Mouse (Mus musculus): ENCODE results near the gene Nlgn1. TPM values are rescaled to one million over a fixed set of nuclear protein-coding genes. Genes with fewer than 3 reads are reported as not detected.

The Nlgn1 gene
- polyA plus RNA-seq, 2 experiments: 2.6 to 3.5 TPM

DNA sequence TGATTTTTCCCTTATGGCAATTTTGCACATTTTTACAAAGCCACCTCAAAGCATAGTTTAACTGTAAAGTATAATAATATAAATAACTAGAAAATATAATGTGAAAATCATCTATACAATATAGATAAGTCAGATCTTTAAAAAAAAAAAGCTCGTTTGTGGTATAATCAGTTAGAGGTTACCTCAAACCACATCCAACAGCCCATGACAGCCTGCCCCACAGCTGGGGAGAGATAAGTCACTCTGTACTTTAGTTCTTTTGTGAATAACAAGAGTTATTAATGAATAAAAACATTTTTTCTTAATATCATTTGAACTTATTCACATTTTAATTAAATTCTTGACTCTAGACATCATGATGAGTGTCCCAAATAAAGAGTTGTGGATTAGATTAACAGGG is 130.8 kb downstream of the Nlgn1 start:
- no peaks in the 10 kb centered on the region for H3K4me1 ChIP-seq (ENCODE audit: control insufficient read depth, insufficient read depth, low read length)
- no peaks in the 10 kb centered on the region for H3K9me3 ChIP-seq (ENCODE audit: control insufficient read depth, low read length)
- no peak for DNase-seq (ENCODE audit: low spot score)
- H3K27me3 ChIP-seq (ENCODE audit: control insufficient read depth, insufficient read depth, low read length): no peaks in the 10 kb centered on the region
- H3K27ac ChIP-seq (replicated peaks; ENCODE audit: low read depth, low read length): no peak overlapping the region
- H3K4me3 ChIP-seq (replicated peaks; ENCODE audit: low read length): no peak overlapping the region
- no peak for ATAC-seq (ENCODE audit: low FRiP score, low read depth)
- no peaks in the 10 kb centered on the region for H3K36me3 ChIP-seq (ENCODE audit: control insufficient read depth, insufficient read depth, low read length)
- TF ChIP-seq POLR2A (IDR thresholded peaks at IDR 0.05; ENCODE audit: borderline replicate concordance, extremely low read depth, insufficient read depth, insufficient read length): no peak
- H3K4me2 ChIP-seq (replicated peaks; ENCODE audit: low read depth, low read length, severe bottlenecking): no peak overlapping the region
- WGBS: 36% methylated on average over 1 of the region's 1 CpGs
- H3K9ac ChIP-seq (ENCODE audit: low read depth, low read length, severe bottlenecking): no peak overlapping the region

DNA sequence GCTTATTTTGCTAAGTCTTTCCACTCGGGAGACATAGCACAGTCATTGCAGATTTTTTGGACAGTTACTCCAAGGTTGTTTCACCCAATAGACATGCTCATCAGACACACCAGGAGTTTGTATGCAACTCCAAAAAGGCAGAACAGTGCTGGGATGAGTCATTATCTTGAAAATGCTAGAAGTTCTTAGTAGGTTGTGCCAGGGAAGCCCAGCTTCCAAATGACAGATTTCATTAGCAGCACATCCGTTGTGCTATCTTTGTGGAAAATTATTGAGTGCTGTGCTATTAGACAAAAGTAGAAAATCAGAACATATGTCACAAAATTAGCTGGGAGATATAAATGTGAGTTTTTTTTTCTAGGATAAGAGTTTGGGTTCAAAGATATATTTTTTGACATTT is 137.3 kb downstream of the Nlgn1 start:
- ATAC-seq (ENCODE audit: low FRiP score, low read depth) (no peak), DNase-seq (ENCODE audit: low spot score) (no peak)
- 73% methylated on average over 2 of the region's 2 CpGs for WGBS

DNA sequence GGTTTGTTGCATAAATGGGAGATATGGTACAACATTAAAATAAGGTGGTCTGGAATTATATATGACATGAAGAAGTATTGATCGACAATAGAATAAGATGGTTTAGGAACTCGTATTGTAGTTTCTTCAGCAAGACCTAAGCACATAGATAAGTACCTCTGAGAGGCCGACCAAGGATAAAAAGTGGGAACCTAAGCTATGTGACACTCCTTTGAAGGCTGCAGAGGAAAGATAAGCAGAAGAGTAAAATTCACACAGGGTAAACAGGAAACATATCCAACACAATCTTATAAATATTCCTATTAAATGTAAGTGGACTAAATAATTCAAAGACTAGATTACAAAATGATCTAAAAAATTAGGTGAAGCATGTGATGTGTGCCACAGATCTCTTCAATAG is 151.2 kb downstream of the Nlgn1 start:
- no peak overlapping the region for H3K27ac ChIP-seq (replicated peaks; ENCODE audit: low read depth, low read length)
- no peak for DNase-seq (ENCODE audit: low spot score)
- no peaks in the 10 kb centered on the region for H3K9me3 ChIP-seq (ENCODE audit: control insufficient read depth, low read length)
- H3K36me3 ChIP-seq (ENCODE audit: control insufficient read depth, insufficient read depth, low read length): no peaks in the 10 kb centered on the region
- WGBS: 89% methylated on average over 3 of the region's 3 CpGs
- no peaks in the 10 kb centered on the region for H3K27me3 ChIP-seq (ENCODE audit: control insufficient read depth, insufficient read depth, low read length)
- no peak overlapping the region for H3K4me2 ChIP-seq (replicated peaks; ENCODE audit: low read depth, low read length, severe bottlenecking)
- H3K9ac ChIP-seq (ENCODE audit: low read depth, low read length, severe bottlenecking): no peak overlapping the region
- no peaks in the 10 kb centered on the region for H3K4me1 ChIP-seq (ENCODE audit: control insufficient read depth, insufficient read depth, low read length)
- no peak for ATAC-seq (ENCODE audit: low FRiP score, low read depth)
- no peak for TF ChIP-seq POLR2A (IDR thresholded peaks at IDR 0.05; ENCODE audit: borderline replicate concordance, extremely low read depth, insufficient read depth, insufficient read length)
- no peak overlapping the region for H3K4me3 ChIP-seq (replicated peaks; ENCODE audit: low read length)

More for the DNA sequence above, 137.3 kb downstream of the Nlgn1 start:
- no peak for TF ChIP-seq POLR2A (IDR thresholded peaks at IDR 0.05; ENCODE audit: borderline replicate concordance, extremely low read depth, insufficient read depth, insufficient read length)
- Histone ChIP-seq H3K4me3 (replicated peaks; ENCODE audit: low read length) (no peak overlapping the region), H3K9ac (ENCODE audit: low read depth, low read length, severe bottlenecking) (no peak overlapping the region), H3K4me2 (replicated peaks; ENCODE audit: low read depth, low read length, severe bottlenecking) (no peak overlapping the region), H3K36me3 (ENCODE audit: control insufficient read depth, insufficient read depth, low read length) (no peaks in the 10 kb centered on the region), H3K9me3 (ENCODE audit: control insufficient read depth, low read length) (no peaks in the 10 kb centered on the region), H3K27ac (replicated peaks; ENCODE audit: low read depth, low read length) (no peak overlapping the region), H3K27me3 (ENCODE audit: control insufficient read depth, insufficient read depth, low read length) (no peaks in the 10 kb centered on the region), H3K4me1 (ENCODE audit: control insufficient read depth, insufficient read depth, low read length) (no peaks in the 10 kb centered on the region)

DNA sequence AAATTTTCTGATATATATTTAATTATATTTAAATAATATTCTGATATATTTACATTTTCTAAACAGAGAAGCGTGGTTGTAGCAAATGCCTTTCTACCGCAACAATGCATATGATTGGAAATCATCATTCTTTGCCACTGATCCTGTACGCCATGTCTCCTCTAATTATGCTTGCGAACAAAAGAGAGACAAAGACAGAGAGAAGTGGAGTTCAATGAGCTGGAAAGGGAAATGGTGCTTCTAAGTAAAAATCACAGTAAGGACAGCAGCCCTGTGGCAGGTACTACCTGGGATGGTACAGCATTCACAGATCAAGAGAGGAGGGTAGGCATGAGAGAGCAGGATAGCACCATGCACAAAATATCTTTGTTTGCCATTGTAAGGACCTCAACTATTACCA is 156.9 kb downstream of the Nlgn1 start:
- no peak for TF ChIP-seq POLR2A (IDR thresholded peaks at IDR 0.05; ENCODE audit: borderline replicate concordance, extremely low read depth, insufficient read depth, insufficient read length)
- 90% methylated on average over 4 of the region's 4 CpGs for WGBS
- Histone ChIP-seq H3K27ac (replicated peaks; ENCODE audit: low read depth, low read length) (no peak overlapping the region), H3K4me2 (replicated peaks; ENCODE audit: low read depth, low read length, severe bottlenecking) (no peak overlapping the region), H3K9ac (ENCODE audit: low read depth, low read length, severe bottlenecking) (no peak overlapping the region), H3K36me3 (ENCODE audit: control insufficient read depth, insufficient read depth, low read length) (no peaks in the 10 kb centered on the region), H3K9me3 (ENCODE audit: control insufficient read depth, low read length) (no peaks in the 10 kb centered on the region), H3K4me3 (replicated peaks; ENCODE audit: low read length) (no peak overlapping the region), H3K27me3 (ENCODE audit: control insufficient read depth, insufficient read depth, low read length) (no peaks in the 10 kb centered on the region), H3K4me1 (ENCODE audit: control insufficient read depth, insufficient read depth, low read length) (no peaks in the 10 kb centered on the region)
- ATAC-seq (ENCODE audit: low FRiP score, low read depth) (no peak), DNase-seq (ENCODE audit: low spot score) (no peak)

DNA sequence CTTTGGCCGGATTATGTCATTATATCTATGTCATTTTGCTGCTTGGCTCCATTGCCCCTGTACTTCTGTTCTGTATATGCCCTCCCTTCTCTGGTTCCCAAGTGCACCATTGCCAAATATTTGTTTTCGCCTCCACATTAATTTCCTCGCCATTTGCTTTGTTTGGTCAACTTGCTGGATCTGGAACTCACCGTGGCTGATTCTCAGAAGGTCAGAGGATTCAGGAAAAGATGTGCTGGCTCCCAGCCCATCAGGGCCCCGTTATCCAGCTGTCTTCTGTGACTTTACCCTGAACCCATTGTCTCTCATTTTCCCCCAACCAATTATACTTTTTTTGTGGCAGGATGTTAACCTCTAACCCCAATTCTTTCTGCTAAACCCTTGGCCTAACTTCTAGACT is 158.0 kb downstream of the Nlgn1 start:
- Histone ChIP-seq H3K9me3 (ENCODE audit: control insufficient read depth, low read length) (no peaks in the 10 kb centered on the region), H3K36me3 (ENCODE audit: control insufficient read depth, insufficient read depth, low read length) (no peaks in the 10 kb centered on the region), H3K4me3 (replicated peaks; ENCODE audit: low read length) (no peak overlapping the region), H3K27ac (replicated peaks; ENCODE audit: low read depth, low read length) (no peak overlapping the region), H3K27me3 (ENCODE audit: control insufficient read depth, insufficient read depth, low read length) (no peaks in the 10 kb centered on the region), H3K4me2 (replicated peaks; ENCODE audit: low read depth, low read length, severe bottlenecking) (no peak overlapping the region), H3K9ac (ENCODE audit: low read depth, low read length, severe bottlenecking) (no peak overlapping the region), H3K4me1 (ENCODE audit: control insufficient read depth, insufficient read depth, low read length) (no peaks in the 10 kb centered on the region)
- TF ChIP-seq POLR2A (IDR thresholded peaks at IDR 0.05; ENCODE audit: borderline replicate concordance, extremely low read depth, insufficient read depth, insufficient read length): no peak
- DNase-seq (ENCODE audit: low spot score) (no peak), ATAC-seq (ENCODE audit: low FRiP score, low read depth) (no peak)
- 79% methylated on average over 5 of the region's 5 CpGs for WGBS

DNA sequence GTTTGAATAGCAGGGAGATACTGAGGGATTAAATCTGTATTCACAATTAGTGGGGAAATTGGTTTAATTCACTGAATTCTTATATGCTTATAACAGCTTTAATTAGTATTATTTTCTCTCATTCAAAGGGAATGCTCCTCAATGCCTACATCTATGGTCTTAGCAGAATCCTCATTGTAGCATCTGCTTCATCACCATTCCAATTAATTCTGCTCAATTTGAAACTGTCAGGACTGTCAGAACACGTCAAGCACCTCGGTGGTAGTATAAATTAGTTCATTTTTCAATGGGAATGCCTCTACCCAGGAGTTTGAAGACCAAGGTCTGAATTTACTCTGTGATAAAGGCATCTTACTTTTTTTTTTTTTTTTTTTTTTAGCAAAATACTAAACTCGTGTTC is 158.6 kb downstream of the Nlgn1 start:
- Histone ChIP-seq H3K9ac (ENCODE audit: low read depth, low read length, severe bottlenecking) (no peak overlapping the region), H3K9me3 (ENCODE audit: control insufficient read depth, low read length) (no peaks in the 10 kb centered on the region), H3K27me3 (ENCODE audit: control insufficient read depth, insufficient read depth, low read length) (no peaks in the 10 kb centered on the region), H3K4me2 (replicated peaks; ENCODE audit: low read depth, low read length, severe bottlenecking) (no peak overlapping the region), H3K4me1 (ENCODE audit: control insufficient read depth, insufficient read depth, low read length) (no peaks in the 10 kb centered on the region), H3K36me3 (ENCODE audit: control insufficient read depth, insufficient read depth, low read length) (no peaks in the 10 kb centered on the region), H3K27ac (replicated peaks; ENCODE audit: low read depth, low read length) (no peak overlapping the region), H3K4me3 (replicated peaks; ENCODE audit: low read length) (no peak overlapping the region)
- 71% methylated on average over 3 of the region's 3 CpGs for WGBS
- DNase-seq (ENCODE audit: low spot score): no peak
- no peak for ATAC-seq (ENCODE audit: low FRiP score, low read depth)
- no peak for TF ChIP-seq POLR2A (IDR thresholded peaks at IDR 0.05; ENCODE audit: borderline replicate concordance, extremely low read depth, insufficient read depth, insufficient read length)

Measured in limb, embryonic 14.5 days (tissue).